9 mouse cellular contexts compared by ENCODE assay signal in genomic region chr14:21584468-21585135, GRCm38 (mm10).
DNase-seq lines count a peak whose midpoint lies in the region; ATAC-seq and TF ChIP-seq lines count a peak whose summit lies in the region.
"Had no signal": no experiment of that assay in that cellular context is flagged by ENCODE, and none has a peak within 500 bp of the region (broad histone marks: within the 10 kb centered on the region; RNA-seq: fewer than 3 reads in every experiment).

No protein-coding gene starts in this region.

- no peaks in the 10 kb centered on the region for H3K9me3 ChIP-seq in neural tube, embryonic 13.5 days
- H3K9me3 ChIP-seq in neural tube, embryonic 15.5 days (replicated peaks) = no peaks in the 10 kb centered on the region
- no peaks in the 10 kb centered on the region for H3K9me3 ChIP-seq in hindbrain, postnatal 0 days (ENCODE audit: low read length)
- H3K9me3 ChIP-seq in stomach, embryonic 16.5 days (replicated peaks; ENCODE audit: control insufficient read depth, low read length) = no peaks in the 10 kb centered on the region
- H3K9me3 ChIP-seq in kidney, embryonic 16.5 days (ENCODE audit: low read length) = no peaks in the 10 kb centered on the region
- H3K9me3 ChIP-seq: heart, embryonic 10.5 days had no signal

- peaks cover 9% of the 10 kb centered on the region; the same call in 1 of the 2 replicates for H3K4me1 ChIP-seq in cerebellum, adult 2 months (ENCODE audit: control insufficient read depth, insufficient read depth, low read length)
- H3K4me1 ChIP-seq in neural tube, embryonic 13.5 days (replicated peaks) = peaks cover 58% of the 10 kb centered on the region
- peaks cover 51% of the 10 kb centered on the region for H3K4me1 ChIP-seq in neural tube, embryonic 15.5 days
- H3K4me1 ChIP-seq in hindbrain, postnatal 0 days (ENCODE audit: insufficient read depth, low read length) = peaks cover 12% of the 10 kb centered on the region
- peaks cover 61% of the 10 kb centered on the region for H3K4me1 ChIP-seq in stomach, embryonic 16.5 days (ENCODE audit: control insufficient read depth, insufficient read depth, low read length)
- peaks cover 46% of the 10 kb centered on the region for H3K4me1 ChIP-seq in kidney, embryonic 16.5 days (ENCODE audit: insufficient read depth, low read length)

- no peak for DNase-seq in cerebellum, adult 2 months
- DNase-seq in cerebellum, adult 9-10 months = no peak
- DNase-seq in hindbrain, postnatal 0 days (ENCODE audit: low spot score) = peak; percentile 55
- no peak for DNase-seq in MN1 (ENCODE audit: low spot score)

- no peak overlapping the region for H3K4me3 ChIP-seq in cerebellum, adult 2 months (replicated peaks; ENCODE audit: insufficient read depth, low read depth, low read length)
- H3K4me3 ChIP-seq in neural tube, embryonic 13.5 days = no peak overlapping the region
- H3K4me3 ChIP-seq in neural tube, embryonic 15.5 days (replicated peaks) = no peak overlapping the region
- H3K4me3 ChIP-seq in hindbrain, postnatal 0 days (ENCODE audit: low read length) = no peak overlapping the region
- H3K4me3 ChIP-seq in stomach, embryonic 16.5 days (replicated peaks; ENCODE audit: low read length) = no peak overlapping the region
- H3K4me3 ChIP-seq in kidney, embryonic 16.5 days (ENCODE audit: low read length) = no peak overlapping the region
- H3K4me3 ChIP-seq: heart, embryonic 10.5 days had no signal

- no peak overlapping the region for H3K4me2 ChIP-seq in neural tube, embryonic 13.5 days
- H3K4me2 ChIP-seq in neural tube, embryonic 15.5 days = no peak overlapping the region
- no peak overlapping the region for H3K4me2 ChIP-seq in hindbrain, postnatal 0 days (ENCODE audit: low read depth, low read length)
- H3K4me2 ChIP-seq in stomach, embryonic 16.5 days (ENCODE audit: low read depth, low read length) = no peak overlapping the region
- H3K4me2 ChIP-seq in kidney, embryonic 16.5 days (replicated peaks; ENCODE audit: low read depth, low read length) = no peak overlapping the region

- TF ChIP-seq POLR2A in cerebellum, adult 2 months (IDR thresholded peaks at IDR 0.05; ENCODE audit: borderline replicate concordance, insufficient read depth, low read length) = no peak

- H3K9ac ChIP-seq in neural tube, embryonic 13.5 days = no peak overlapping the region
- no peak overlapping the region for H3K9ac ChIP-seq in neural tube, embryonic 15.5 days (replicated peaks)
- H3K9ac ChIP-seq in hindbrain, postnatal 0 days (replicated peaks; ENCODE audit: low read length) = no peak overlapping the region
- no peak overlapping the region for H3K9ac ChIP-seq in stomach, embryonic 16.5 days (ENCODE audit: low read length)
- H3K9ac ChIP-seq in kidney, embryonic 16.5 days (replicated peaks; ENCODE audit: low read length) = no peak overlapping the region

- peak; percentile 37; the same call in 1 of the 2 replicates for ATAC-seq in neural tube, embryonic 13.5 days (ENCODE audit: low read depth)
- no peak for ATAC-seq in neural tube, embryonic 15.5 days (ENCODE audit: low FRiP score)
- peak; percentile 29; the same call in 1 of the 2 replicates for ATAC-seq in hindbrain, postnatal 0 days
- ATAC-seq in stomach, embryonic 16.5 days (ENCODE audit: insufficient read depth, low FRiP score) = no peak
- no peak for ATAC-seq in kidney, embryonic 16.5 days (ENCODE audit: low FRiP score, low TSS enrichment)

- H3K27ac ChIP-seq in cerebellum, adult 2 months (ENCODE audit: insufficient read depth, low read length) = no peak overlapping the region
- H3K27ac ChIP-seq in neural tube, embryonic 13.5 days (replicated peaks) = peak overlapping the region; percentile 33; the same call in 1 of the 2 replicates
- no peak overlapping the region for H3K27ac ChIP-seq in neural tube, embryonic 15.5 days (replicated peaks)
- H3K27ac ChIP-seq in hindbrain, postnatal 0 days = no peak overlapping the region
- peak overlapping the region; percentile 77; the same call in 1 of the 2 replicates for H3K27ac ChIP-seq in stomach, embryonic 16.5 days (ENCODE audit: low read length)
- H3K27ac ChIP-seq in kidney, embryonic 16.5 days (ENCODE audit: low read length) = no peak overlapping the region
- H3K27ac ChIP-seq: heart, embryonic 10.5 days had no signal

- no peaks in the 10 kb centered on the region for H3K27me3 ChIP-seq in cerebellum, adult 2 months (ENCODE audit: control insufficient read depth, insufficient read depth, low read length)
- H3K27me3 ChIP-seq in neural tube, embryonic 13.5 days = no peaks in the 10 kb centered on the region
- H3K27me3 ChIP-seq in neural tube, embryonic 15.5 days (replicated peaks) = no peaks in the 10 kb centered on the region
- H3K27me3 ChIP-seq in hindbrain, postnatal 0 days (ENCODE audit: insufficient read depth, low read length) = no peaks in the 10 kb centered on the region
- no peaks in the 10 kb centered on the region for H3K27me3 ChIP-seq in stomach, embryonic 16.5 days (ENCODE audit: control insufficient read depth, insufficient read depth, low read length)
- H3K27me3 ChIP-seq in kidney, embryonic 16.5 days (ENCODE audit: insufficient read depth, low read length) = no peaks in the 10 kb centered on the region

- no peaks in the 10 kb centered on the region for H3K36me3 ChIP-seq in neural tube, embryonic 13.5 days
- no peaks in the 10 kb centered on the region for H3K36me3 ChIP-seq in neural tube, embryonic 15.5 days
- no peaks in the 10 kb centered on the region for H3K36me3 ChIP-seq in hindbrain, postnatal 0 days (ENCODE audit: insufficient read depth, low read length)
- no peaks in the 10 kb centered on the region for H3K36me3 ChIP-seq in stomach, embryonic 16.5 days (ENCODE audit: control insufficient read depth, insufficient read depth, low read length)
- H3K36me3 ChIP-seq in kidney, embryonic 16.5 days (ENCODE audit: insufficient read depth, low read length) = 0 out of 2 replicates have a peak, but pooled peaks cover under 1% of the 10 kb centered on the region
- H3K36me3 ChIP-seq: heart, embryonic 10.5 days had no signal

- 20% methylated on average over 6 of the region's 6 CpGs for WGBS in cerebellum, adult 2 months
- 5% methylated on average over 6 of the region's 6 CpGs for WGBS in neural tube, embryonic 13.5 days
- 9% methylated on average over 6 of the region's 6 CpGs for WGBS in neural tube, embryonic 15.5 days
- 9% methylated on average over 6 of the region's 6 CpGs for WGBS in hindbrain, postnatal 0 days
- 15% methylated on average over 6 of the region's 6 CpGs for WGBS in stomach, embryonic 16.5 days
- 23% methylated on average over 6 of the region's 6 CpGs for WGBS in kidney, embryonic 16.5 days

- 0 out of 2 replicates have a peak, but pooled peaks have one; percentile 19 for TF ChIP-seq CTCF in cerebellum, adult 2 months (IDR thresholded peaks at IDR 0.05; ENCODE audit: borderline replicate concordance, insufficient read depth, low read depth, low read length)
- peak; percentile 51 for TF ChIP-seq CTCF in hindbrain, postnatal 0 days (IDR thresholded peaks at IDR 0.05; ENCODE audit: low read depth)

Comparison
In these comparisons a context has a peak if more than half of its experiments do, and no peak if none do; other contexts are left out.
1. H3K27ac ChIP-seq: peak in neural tube, embryonic 13.5 days (single experiment) and stomach, embryonic 16.5 days (single experiment); none in cerebellum, adult 2 months (single experiment), neural tube, embryonic 15.5 days (single experiment), hindbrain, postnatal 0 days (single experiment) and kidney, embryonic 16.5 days (single experiment).
2. ATAC-seq: peak in neural tube, embryonic 13.5 days (single experiment) and hindbrain, postnatal 0 days (single experiment); none in neural tube, embryonic 15.5 days (single experiment), stomach, embryonic 16.5 days (single experiment) and kidney, embryonic 16.5 days (single experiment).